Mouse (Mus musculus) large intestine, adult 2 months (tissue): Measurements from ENCODE around the gene Slc40a1. TPM values are rescaled to one million over a fixed set of nuclear protein-coding genes. Genes with fewer than 3 reads are reported as not detected.
A peak's percentile ranks its signal among the peaks of the same experiment; 100 is the strongest.

ENCODE experiments used
- DNase-seq: peaks from one replicate; pipeline ENCODE4 v3.0.0-alpha.2; 2012; ENCODE audit warnings: low read depth, low spot score
- whole genome bisulfite sequencing: fragments of 180-500 bp; shearing (Covaris S2); methylation state at CpG from one replicate; pipeline ENCODE4 v1.1.7; 2018; 5-methylcytosine and 5-hydroxymethylcytosine counted together
- polyA plus RNA-seq: library from polyadenylated mRNA; depleted of rRNA; stranded (reverse); fragments of >200 nt; gene quantifications from 2 replicates; pipeline ENCODE4 v1.2.3, GENCODE M21; 2012

Slc40a1 gene
- polyA plus RNA-seq, 1 experiment, result 17.9 TPM

GRCm38 (mm10) chr1:45890173-45890572 lies 36.1 kb downstream of the Slc40a1 start, which contains the start of gene Gm5269:
Gm5269 (minus strand) TSS chr1:45890273.
- no peak for DNase-seq

- WGBS, result 60% methylated on average over 9 of the region's 9 CpGs
- DNase-seq, result no peak
Measured at GRCm38 (mm10) chr1:45886800-45887199, 39.5 kb downstream of the Slc40a1 start.

GRCm38 (mm10) chr1:45883378-45883777 lies 42.9 kb downstream of the Slc40a1 start:
- DNase-seq, result no peak

GRCm38 (mm10) chr1:45882076-45882475 lies 44.2 kb downstream of the Slc40a1 start:
- 20% methylated on average over 6 of the region's 6 CpGs for WGBS
- no peak for DNase-seq

GRCm38 (mm10) chr1:45881228-45881832 lies 45.0 kb downstream of the Slc40a1 start:
- WGBS, result 59% methylated on average over 3 of the region's 3 CpGs
- DNase-seq, result no peak

- 37% methylated on average over 3 of the region's 3 CpGs for WGBS
- no peak for DNase-seq
Measured at GRCm38 (mm10) chr1:45877463-45877862, 48.9 kb downstream of the Slc40a1 start.

GRCm38 (mm10) chr1:45876450-45877198 lies 49.7 kb downstream of the Slc40a1 start:
- 55% methylated on average over 6 of the region's 6 CpGs for WGBS
- DNase-seq, result peak; percentile 56

- WGBS, result 82% methylated on average over 2 of the region's 2 CpGs
- no peak for DNase-seq
Measured at GRCm38 (mm10) chr1:45875640-45876039, 50.7 kb downstream of the Slc40a1 start.

- 26% methylated on average over 2 of the region's 2 CpGs for WGBS
- no peak for DNase-seq
Measured at GRCm38 (mm10) chr1:45873250-45873649, 53.1 kb downstream of the Slc40a1 start.

GRCm38 (mm10) chr1:45868479-45869137 lies 57.7 kb downstream of the Slc40a1 start:
- DNase-seq, result no peak

GRCm38 (mm10) chr1:45868050-45868449 lies 58.3 kb downstream of the Slc40a1 start:
- no peak for DNase-seq
- 74% methylated on average over 1 of the region's 1 CpGs for WGBS

More at GRCm38 (mm10) chr1:45868479-45869137, 57.7 kb downstream of the Slc40a1 start:
- WGBS, result 57% methylated on average over 3 of the region's 3 CpGs

GRCm38 (mm10) chr1:45866288-45867018 lies 59.9 kb downstream of the Slc40a1 start:
- WGBS, result 39% methylated on average over 3 of the region's 3 CpGs
- no peak for DNase-seq

- DNase-seq, result no peak
- WGBS, result 53% methylated on average over 5 of the region's 5 CpGs
Measured at GRCm38 (mm10) chr1:45865727-45866126, 60.6 kb downstream of the Slc40a1 start.

GRCm38 (mm10) chr1:45865316-45865715 lies 61.0 kb downstream of the Slc40a1 start:
- DNase-seq, result no peak
- WGBS, result 35% methylated on average over 1 of the region's 1 CpGs

- 66% methylated on average over 4 of the region's 4 CpGs for WGBS
- DNase-seq, result no peak
Measured at GRCm38 (mm10) chr1:45864564-45865014, 61.7 kb downstream of the Slc40a1 start.

GRCm38 (mm10) chr1:45863641-45864040 lies 62.7 kb downstream of the Slc40a1 start:
- no peak for DNase-seq
- WGBS, result 92% methylated on average over 3 of the region's 3 CpGs

- DNase-seq, result no peak
Measured at GRCm38 (mm10) chr1:45861162-45861561, 65.2 kb downstream of the Slc40a1 start.

- DNase-seq, result no peak
- 3% methylated on average over 5 of the region's 5 CpGs for WGBS
Measured at GRCm38 (mm10) chr1:45860349-45860748, 66.0 kb downstream of the Slc40a1 start.
